Mouse (Mus musculus) embryo, embryonic 9.5 days (tissue): ENCODE data around the gene Galnt2.

Experiments
- DNase-seq: peaks from one replicate; pipeline ENCODE4 v3.0.0-alpha.2; 2017; ENCODE audit errors: extremely low spot score

The Galnt2 gene

DNA sequence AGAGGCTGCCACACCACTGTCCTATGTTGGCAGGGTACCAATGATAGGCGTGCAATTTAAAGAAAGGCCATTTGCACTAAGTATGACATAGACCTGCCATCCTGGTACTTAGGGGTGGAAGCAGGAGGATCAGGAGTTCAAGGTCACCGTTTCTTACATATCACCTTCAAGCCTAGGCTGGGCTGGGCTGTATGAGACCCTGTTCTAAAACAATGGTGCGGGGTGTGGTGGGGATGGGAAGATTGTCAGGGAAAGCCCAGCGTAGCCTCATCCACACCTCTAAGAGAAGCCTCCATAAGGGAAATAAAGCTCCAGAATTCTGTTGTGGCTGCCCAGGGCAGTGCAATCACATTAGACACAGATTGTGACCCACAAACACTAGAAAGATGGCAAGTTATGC is 4.3 kb downstream of the Galnt2 start:
- DNase-seq, result no peak

DNA sequence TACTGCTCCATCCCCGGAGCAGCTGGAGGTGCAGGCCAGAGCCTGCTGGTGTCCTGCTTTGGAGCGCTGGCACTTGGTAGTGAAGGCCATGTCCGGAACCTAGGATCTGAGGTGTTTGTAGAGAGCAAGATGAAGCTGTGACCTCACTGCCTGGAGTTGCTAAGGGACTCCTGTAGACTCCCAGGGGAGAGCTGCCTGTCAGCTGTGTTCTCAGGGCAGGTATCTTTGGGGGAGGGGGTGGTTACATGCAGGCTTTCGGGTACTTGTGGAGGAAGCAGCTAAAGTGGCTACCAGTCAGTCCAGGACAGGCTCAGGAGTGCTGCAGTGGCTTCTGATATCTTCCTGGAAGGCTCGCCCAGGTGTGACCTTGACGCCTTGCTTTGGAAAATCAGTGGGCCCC is 8.2 kb downstream of the Galnt2 start:
- DNase-seq, result no peak

DNA sequence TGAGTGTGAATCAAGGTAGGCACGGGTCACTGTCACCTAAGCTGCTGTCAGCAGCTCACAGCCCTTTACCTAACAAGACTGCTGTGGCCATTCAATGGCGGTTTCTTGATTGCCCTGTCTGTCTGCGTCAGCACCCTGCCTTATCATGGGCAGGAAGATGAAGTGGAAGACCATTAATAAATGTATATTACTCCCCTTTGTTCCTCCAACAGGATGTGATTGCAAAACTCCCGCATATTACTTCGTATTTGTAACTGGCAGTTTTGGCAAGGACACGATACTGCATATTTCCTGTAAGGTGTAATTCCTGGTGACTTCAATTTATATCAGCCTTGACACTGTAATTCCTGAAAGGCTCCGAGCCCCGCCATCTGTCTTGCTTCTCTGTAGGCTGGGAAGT is 9.7 kb downstream of the Galnt2 start:
- no peak for DNase-seq

DNA sequence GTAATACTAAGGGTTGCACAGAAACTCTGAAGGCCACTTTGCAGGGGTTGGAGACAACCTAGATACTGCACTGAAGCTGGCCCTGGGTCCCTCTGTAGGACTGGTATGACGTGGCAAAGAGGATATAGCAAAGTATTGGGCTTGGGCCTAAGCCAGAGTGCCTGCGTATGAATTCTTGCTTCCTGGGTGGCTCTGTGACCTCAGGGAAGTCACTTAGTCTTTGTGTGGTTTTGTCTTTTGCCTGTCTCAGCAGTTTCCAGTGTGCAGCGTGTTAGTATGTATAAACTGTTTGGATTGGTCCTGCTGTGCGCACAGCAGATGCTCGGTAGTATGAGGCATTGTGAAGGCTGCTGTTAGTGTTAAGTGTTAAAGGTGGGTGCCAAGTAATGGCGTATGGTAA is 11.0 kb downstream of the Galnt2 start:
- no peak for DNase-seq

DNA sequence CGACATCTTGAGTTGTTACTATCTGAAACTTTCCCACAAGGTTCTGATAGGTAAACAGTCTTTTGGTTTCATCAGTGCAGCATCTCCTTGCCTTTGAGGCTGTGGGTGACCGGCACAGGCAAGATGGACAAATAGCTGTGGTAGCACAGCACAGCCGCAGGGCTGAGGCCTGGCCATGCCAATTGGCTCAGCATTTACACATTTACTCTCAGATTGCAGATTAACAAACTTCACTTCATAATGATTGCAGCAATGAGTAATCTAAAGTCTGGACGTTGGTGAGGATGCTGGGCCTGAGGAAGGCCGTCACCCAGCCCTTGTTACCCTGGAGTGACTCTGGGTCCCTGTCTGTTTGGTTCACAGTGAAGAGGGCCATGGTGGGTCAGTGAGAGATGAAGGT is 11.7 kb downstream of the Galnt2 start:
- no peak for DNase-seq

DNA sequence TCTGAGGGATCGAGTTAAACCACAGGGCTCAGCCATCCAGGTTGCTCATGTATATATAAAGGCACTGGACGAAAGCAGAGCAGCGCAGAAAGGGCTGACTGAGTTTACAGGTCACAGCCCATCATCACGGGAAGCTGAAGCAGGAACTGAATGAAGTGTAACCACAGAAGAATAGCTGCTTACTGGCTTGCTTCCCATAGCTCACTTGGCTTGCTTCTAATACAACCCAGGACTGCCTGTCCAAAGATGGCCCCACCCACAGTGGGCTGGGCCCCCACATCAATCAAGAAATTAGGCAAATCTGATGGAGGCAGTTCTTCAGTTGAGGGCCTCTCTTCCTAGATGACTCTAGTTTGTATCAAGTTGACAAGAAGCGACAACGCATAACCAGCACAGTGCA is 16.4 kb downstream of the Galnt2 start:
- DNase-seq, result no peak

DNA sequence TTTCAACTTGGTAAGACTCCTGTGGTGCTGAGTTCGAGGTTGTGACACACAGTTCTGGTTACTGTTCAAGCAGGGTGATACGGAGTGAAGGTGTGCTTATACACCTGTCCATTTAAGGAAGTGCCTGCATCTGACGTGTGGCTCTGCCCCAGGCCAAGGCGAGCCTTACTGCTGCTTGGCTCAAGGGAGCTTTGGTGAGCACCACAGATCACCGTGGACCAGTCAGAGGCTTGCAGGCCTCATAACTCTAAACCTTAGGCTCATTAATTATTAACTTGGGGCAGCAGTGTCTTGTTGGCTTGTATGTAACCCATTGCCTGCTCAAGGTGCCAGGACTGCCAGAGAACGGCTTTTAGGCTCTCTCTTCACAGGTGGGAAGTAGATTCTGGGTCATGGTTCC is 17.5 kb downstream of the Galnt2 start:
- DNase-seq, result no peak

DNA sequence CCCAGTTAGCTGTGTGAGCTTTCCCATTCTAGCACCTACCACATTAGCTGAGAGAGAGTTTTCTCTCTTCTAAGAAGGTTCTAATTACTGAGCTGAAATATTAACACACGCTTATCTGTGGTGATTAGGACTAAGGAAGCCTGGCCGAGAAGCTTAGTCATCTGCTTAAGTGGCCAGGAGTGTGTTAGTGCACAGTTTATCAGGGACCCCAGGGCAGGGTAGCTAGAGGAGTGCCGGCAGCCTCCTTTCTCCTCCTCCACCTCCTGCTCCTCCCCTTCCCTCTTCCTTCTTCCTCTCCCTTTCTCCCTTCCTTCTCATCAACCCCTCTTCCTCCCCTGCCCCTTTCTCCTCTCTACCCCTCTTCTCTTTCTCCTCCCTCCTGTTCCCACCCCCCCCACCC is 19.1 kb downstream of the Galnt2 start:
- no peak for DNase-seq

DNA sequence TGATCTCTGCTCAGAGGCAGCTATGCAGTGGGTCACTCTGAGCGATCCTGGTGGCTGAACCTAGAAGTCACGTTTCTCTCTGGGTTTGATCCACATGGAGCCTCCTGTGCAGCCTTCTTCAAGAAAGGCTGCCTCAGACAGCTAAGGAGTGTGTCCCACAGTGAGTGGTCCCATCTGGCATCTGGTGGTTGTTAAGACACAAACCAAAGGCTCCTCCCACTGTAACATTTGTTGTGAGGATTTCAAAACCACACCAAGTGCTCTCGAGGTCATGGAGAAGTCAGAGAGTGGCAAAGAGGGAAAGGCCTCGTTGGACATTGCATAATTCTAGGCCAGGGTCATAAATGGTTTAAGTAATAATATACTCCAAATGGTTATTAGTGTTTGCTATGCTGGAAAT is 19.6 kb downstream of the Galnt2 start:
- no peak for DNase-seq

DNA sequence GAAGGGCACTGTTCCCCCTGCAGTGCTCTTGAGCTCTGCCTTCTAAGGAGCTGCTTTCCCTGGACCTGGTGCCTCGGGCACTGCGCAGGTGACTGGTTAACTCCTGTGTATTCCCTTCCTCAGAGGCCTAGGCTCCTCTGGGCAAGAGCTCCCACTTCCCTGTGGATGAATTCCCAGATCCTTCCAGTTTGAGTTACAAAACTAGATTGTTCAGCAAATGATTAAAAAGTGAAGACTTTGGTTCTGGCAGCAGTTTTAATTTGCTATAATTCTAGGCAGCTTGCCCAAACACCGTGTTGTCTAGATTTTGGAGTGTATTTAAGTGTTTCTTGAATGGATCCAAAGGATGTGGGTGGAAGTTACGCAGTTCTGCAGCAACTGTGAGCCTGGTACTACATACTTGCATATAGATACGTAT is 21.4 kb downstream of the Galnt2 start:
- DNase-seq, result no peak

DNA sequence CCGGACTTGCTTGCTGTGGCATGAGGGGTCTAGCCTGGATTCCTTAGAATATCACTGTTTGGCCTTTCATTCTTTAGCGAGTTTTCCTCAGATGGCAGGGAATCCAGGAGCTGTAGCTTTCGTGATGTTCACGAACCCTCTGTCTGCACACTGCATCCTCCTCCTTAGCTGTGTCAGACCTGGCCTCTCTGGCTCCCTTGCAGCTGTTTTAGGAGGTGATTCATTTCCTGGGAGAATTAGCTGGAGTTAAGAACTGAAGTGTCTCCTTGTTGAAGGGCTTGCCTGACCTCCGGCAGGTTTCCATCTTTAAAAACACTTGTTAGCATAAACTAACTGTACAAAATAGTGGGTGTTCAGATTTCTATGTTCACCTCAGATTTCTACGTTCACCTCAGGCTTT is 22.7 kb downstream of the Galnt2 start:
- no peak for DNase-seq

DNA sequence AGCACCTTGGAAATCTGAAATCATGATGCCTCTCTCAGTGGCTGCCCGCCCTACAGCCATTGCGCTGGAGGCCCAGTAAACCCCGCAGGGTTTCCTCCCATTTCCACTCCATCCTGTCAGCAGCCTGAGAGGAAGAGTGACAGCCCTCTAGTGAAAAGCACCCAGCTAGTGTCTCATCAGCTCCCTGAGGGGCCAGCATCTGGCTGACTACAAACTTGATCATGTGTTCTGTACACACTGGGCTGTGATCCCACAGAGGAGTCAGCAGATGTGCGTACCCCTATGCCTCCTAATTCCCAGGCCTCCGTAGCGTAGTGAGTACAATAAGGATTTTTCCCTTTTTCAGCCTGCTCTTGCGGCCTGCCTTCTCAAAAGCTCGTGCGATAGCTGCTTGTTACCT is 25.6 kb downstream of the Galnt2 start:
- DNase-seq, result no peak

DNA sequence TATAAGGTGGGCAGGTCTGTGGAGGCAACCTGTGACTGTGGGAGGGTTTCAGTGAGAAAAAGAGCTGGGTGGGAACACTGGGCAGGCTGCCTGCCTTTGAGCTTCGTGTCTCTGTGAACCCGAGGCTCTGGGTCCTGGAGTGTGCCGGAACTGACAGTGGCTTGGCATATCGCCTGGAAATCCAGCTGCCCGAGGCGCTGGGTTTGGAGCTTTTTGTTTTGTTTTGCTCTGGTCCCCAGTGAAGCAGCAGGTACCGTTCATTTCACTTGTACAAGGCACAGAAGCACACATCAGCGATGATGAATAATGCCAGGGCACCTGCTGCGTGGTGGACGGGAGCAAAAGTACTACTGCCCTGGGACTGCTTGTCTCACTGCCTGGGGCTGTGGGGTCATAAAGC is 26.2 kb downstream of the Galnt2 start:
- no peak for DNase-seq

DNA sequence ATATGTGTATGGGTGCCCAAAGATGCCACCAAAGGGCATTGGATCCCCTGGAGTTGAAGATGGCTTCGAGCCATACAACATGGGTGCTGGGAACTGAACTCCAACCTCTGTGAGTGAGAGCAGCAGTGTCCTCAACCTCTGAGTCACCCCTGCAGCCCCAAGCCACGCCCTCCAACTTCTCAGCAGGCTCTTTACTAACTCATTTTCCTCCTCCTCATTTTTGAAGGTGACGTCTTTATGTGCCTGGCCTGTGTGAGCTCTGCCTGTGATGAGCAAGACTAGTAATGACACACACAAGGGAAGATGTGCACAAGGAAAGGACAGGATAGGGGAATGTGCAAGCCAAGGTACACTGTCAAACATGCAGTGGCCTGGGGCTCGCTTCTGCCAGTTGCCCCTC is 28.0 kb downstream of the Galnt2 start:
- no peak for DNase-seq

DNA sequence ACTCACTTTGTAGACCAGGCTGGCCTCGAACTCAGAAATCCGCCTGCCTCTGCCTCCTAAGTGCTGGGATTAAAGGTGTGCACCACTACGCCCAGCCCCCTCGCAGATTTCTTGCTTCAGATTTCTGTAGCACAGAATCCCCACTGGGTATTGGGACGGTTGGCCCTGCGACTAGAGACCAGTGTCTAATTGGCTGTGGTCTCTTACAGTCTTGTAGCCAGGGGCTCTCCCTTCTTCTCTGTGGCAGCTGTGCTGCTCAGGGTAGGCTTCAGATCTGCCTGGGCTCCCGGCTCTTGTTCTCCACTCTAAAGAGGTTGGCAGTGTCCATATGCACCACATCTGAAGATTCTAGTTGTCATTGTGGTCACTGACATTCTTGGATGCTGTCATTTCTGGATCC is 28.7 kb downstream of the Galnt2 start:
- DNase-seq, result no peak

DNA sequence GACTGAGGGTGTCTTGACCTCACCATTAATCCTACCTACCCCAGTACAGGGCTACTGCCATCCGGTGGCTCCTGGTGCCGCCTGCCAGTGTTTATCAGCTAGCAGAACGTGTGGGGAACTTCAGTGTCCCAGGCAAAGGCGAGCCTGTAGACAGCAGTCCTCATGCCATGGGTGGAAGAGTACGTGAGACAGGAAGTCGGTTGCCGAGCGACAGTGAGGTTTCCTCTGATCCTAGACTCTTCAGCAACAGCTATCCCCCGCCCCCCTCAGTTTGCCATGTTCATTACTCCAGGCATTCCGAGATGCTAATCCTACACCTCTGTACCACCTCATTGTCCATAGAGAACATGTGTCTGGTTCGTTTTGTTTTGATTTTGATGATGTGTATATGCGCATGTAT is 29.2 kb downstream of the Galnt2 start:
- no peak for DNase-seq

DNA sequence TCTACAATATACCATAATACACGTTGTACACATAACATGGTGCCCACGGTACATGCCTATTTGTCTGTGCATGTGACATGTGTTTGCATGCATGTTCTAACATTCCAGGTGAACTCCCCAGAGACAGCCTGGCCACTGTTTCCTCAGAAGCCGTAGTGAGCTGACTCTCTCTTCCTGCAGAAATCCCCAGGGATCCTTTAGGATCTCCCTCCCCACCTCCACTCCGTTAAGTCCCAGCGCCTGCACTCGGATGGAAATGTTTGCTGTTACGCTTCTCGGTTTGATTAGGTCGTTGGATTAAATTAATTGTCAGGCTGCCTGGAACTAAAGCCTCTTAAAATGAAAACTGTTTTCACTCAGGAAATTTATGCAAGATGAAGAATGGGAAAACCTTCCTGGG is 31.9 kb downstream of the Galnt2 start:
- DNase-seq, result no peak

DNA sequence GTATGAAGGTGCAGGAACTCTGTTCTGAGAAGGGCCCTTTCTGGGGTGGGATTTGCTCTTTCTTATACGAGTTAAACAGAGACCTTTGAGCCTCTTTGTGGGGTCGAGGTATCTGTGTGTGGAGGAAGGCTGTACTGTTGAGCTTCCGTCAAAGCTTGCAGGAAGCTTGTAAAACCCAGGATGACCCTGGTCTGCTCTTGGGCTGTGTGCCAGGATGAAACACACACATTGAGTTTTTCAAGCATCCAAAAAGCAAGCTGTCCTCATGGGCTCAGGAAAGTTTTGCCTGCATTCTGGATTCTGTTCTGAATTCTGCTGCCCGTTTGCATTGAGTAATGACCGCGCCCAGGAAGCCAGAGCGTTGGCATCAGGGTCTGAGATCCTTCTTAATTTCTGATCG is 32.8 kb downstream of the Galnt2 start:
- DNase-seq, result no peak

DNA sequence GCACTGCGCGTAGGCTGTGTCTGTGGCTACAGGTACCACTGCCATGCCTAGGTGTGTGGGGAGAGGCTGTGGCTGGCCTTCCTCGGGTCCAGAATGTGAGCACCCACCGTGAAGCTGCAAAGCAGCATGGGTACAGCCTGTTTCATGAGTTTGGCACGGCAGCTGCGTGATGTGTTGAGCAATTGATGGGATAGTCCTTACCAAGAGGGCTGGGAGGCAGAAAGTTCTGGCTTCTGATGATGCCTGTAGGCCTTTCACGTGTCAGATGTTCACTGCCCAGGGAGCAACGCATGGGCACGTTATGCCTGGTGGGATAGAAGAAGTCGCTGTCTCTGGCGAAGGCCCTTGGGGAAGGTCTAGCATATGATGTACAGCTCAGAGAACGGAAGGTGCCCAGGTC is 33.5 kb downstream of the Galnt2 start:
- no peak for DNase-seq

DNA sequence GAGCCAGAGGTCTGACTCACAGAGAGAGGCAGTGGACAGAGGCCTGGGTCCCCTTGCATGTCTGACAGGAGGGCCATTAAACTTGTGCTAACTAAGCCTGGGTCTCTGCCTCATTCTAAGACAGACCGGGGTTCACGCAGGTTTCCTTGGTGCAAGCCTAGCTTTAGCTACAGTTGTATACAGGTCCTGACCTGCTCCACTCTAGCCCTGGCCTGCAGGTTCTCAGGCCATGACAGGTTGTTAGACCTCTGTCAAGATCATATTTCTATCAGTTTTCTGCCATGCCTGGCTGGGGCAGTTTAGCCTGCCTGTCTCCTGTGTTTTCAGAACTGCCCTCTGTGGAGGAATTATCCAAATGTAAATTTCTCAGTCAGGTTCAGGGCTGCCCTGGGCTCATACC is 33.9 kb downstream of the Galnt2 start:
- DNase-seq, result no peak

DNA sequence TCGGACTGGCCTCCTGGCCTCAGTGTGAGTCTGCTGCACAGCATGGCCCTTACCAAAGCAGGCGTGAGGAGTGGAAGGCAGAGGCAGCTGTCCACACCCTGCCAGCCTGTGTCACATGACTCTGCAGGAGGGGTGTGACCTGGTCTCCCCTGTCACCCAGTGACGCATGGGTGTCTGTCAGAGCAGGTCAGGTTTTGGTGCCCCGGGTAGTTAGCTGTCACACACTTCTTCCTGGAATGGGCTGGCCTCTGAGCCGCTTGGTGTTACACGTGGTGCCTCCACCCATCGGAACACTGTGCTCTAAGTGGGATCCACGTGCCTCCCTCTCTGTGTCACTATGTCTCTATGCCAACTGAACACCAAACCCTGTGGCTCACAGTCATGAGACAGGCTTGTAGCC is 34.6 kb downstream of the Galnt2 start:
- DNase-seq, result no peak

DNA sequence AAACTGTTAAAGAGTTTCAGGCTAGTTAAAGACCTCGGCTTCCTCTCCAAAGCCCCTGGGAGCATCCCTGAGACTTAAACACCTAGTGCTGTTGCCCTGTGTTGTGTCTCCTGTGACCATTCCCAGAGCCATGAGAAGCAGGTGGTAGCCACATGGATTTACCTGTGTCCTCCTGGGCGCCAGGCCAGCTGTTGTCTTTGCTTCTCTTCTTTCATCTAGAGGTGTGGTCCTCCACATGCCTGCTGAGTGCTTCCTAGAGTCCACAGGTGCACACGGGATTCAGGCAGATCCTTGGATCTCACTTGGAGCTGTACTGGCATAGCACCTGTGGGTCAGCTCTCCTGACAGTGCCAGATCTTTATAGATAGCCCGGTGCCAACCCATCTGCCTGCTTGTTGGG is 36.0 kb downstream of the Galnt2 start:
- no peak for DNase-seq

DNA sequence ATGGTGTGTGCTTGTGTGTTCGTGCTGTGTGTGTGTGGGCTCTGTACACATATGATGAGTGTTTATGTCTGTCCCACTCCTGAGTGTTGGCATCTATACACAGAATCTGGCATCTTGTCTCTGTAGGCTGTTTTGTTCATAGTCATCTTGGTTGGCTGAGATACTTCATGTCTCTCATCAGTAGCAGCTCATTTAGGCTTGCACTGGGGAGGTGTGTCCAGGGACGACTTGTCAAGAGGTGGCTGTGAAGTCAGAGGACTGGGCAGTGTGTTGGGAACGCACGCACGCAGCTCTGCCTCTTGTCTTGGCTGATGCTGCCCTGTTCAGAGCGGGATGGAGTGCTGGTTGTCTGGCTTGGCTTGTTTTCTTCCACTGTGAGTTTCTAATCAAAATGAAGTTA is 39.3 kb downstream of the Galnt2 start:
- no peak for DNase-seq

DNA sequence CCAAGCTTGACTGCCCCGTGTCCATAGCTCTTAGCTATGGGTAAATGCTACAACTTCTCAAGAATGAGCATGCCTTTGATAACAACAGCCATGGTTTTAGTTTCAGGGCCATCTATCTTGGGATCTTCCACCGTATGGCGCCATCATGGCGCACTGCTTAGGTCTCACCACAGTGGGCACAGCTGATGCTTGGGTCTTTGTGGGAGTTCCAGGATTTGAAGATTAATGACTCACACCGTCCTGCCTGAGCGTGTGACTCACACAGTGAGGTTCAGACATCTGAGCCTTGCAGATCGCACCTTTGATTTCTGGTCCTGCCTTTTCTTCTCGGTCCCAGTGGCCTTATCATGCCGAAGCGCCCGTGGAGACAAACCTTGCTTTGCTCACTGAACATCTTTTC is 39.7 kb downstream of the Galnt2 start:
- no peak for DNase-seq

DNA sequence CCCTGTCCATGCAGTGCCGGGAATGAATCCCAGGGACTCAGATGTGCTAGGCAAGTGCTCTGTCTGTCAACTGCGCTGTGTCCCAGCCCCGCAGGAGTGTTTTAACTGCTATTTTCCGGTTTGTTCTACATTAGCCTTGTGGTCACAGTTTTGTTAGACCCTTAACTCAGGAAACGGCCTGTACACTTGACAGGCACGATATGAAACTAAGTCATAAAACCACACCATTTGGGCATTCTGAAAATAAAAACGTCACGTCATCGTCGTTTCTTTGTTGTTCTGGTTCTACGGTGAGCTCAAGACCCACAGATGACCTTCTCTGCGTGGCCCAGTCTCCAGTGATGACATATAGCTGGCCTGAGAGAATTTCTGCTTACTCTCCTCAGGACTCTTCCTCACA is 40.3 kb downstream of the Galnt2 start:
- no peak for DNase-seq
